Mouse (Mus musculus): ENCODE data around the gene Pramel6.

DNA sequence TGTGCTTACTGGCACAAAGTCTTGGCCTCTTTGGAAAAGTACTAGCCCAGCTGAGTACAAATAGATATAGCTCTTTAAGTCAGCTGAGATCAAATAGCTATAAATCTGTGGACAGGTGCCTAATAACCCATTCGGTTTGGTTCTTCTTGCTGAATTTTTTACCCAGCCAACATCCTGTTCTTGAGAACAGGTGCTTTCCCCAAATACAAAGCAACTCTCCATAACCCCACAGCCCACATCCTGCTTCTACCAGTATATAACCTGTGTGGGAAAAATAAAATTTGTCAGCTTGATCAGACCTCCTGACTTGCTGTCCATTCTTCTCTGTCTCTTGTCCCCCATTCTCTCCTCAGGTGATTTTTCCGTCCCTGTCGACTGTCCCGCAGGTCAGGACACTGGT is 44.6 kb upstream of the Pramel6 start:
- TF ChIP-seq HCFC1 (IDR thresholded peaks at IDR 0.05; ENCODE audit: borderline replicate concordance, insufficient read depth, low read length) (no peak), CHD2 (IDR thresholded peaks at IDR 0.05; ENCODE audit: low read depth, low read length) (no peak)

Data from ES-E14 (cell line).